Mouse (Mus musculus) left cerebral cortex, adult 6 months (tissue): Measurements from ENCODE around the gene Cdk17. TPM values are rescaled to one million over a fixed set of nuclear protein-coding genes. Genes with fewer than 3 reads are reported as not detected.

ENCODE experiments used
- long read RNA-seq, 2 experiments: library from polyadenylated mRNA; unstranded; transcript quantifications; one replicate each; pipeline ENCODE4 v2.0.0; 2019 to 2020
- polyA plus RNA-seq: library from polyadenylated mRNA; unstranded; fragments of <200 nt; fragmentation: Nextera tagmentation; gene quantifications from 2 replicates; pipeline ENCODE4 v1.2.3, GENCODE M21; 2021

The Cdk17 gene
- 27.0 and 72.5 TPM in 2 replicates for polyA plus RNA-seq
- long read RNA-seq, experiment 1, transcript Cdk17-201 (17 exons, 3,615 nt), result major isoform, 23 of 160 reads
- long read RNA-seq, experiment 1, partial matches to known transcripts, result 89 of 160 reads
- long read RNA-seq, experiment 1, other reads (novel, unspliced or antisense), result 48 of 160 reads
- long read RNA-seq, experiment 2, partial matches to known transcripts, result 21 of 55 reads
- long read RNA-seq, experiment 2, other reads (novel, unspliced or antisense), result 33 of 55 reads

GRCm38 (mm10) chr10:93160807-93161510 is at the start of gene Cdk17:
Gene Cdk17 (plus strand): TSS chr10:93160875.

GRCm38 (mm10) chr10:93310721-93311411 is 150.2 kb downstream of the Cdk17 start, which contains the start of gene Elk3:
Gene Elk3 (minus strand): TSS chr10:93311135.

Other genes with a start within 250 kb of the Cdk17 start
- gene Cfap54, start 79.3 kb upstream of the Cdk17 start, polyA plus RNA-seq, result 0.60 and 1.7 TPM in 2 replicates
- 2.0 TPM in 2 replicates for gene Elk3, start 150.3 kb downstream of the Cdk17 start, polyA plus RNA-seq